Mouse (Mus musculus) liver, embryonic 11.5 days (tissue): ENCODE measurements around the gene Fto. TPM values are rescaled to one million over a fixed set of nuclear protein-coding genes. Genes with fewer than 3 reads are reported as not detected.

Experiments
- ATAC-seq: fragments of 200-750 bp; cut with Nextera tagmentation; replicated peaks from 2 replicates; pipeline ENCODE4 v1.8.0; 2017; ENCODE audit warnings: moderate number of reproducible peaks, mild to moderate bottlenecking, moderate TSS enrichment, moderate library complexity; ENCODE audit not compliant: low FRiP score
- DNase-seq: peaks from one replicate; pipeline ENCODE4 v3.0.0-alpha.2; 2017; ENCODE audit warnings: low spot score
- H3K27ac ChIP-seq: fragments of 300-500 bp; sonication (generic); 2 replicates; pipeline ENCODE4 v1.5.1; 2014; ENCODE audit warnings: mild to moderate bottlenecking, low read depth, low read length, control low read depth
- H3K27me3 ChIP-seq: fragments of 300-500 bp; sonication (generic); replicated peaks from 2 replicates; pipeline ENCODE4 v1.6.1; 2014; ENCODE audit warnings: low read length, mixed read lengths; ENCODE audit not compliant: control insufficient read depth, insufficient read depth
- H3K36me3 ChIP-seq: fragments of 300-500 bp; sonication (generic); 2 replicates; pipeline ENCODE4 v1.6.1; 2014; ENCODE audit warnings: mild to moderate bottlenecking, low read length, moderate library complexity, mixed read lengths; ENCODE audit not compliant: control insufficient read depth, insufficient read depth
- H3K4me1 ChIP-seq: fragments of 300-500 bp; sonication (generic); replicated peaks from 2 replicates; pipeline ENCODE4 v1.6.1; 2014; ENCODE audit warnings: low read length, mixed read lengths; ENCODE audit not compliant: control insufficient read depth, insufficient read depth
- H3K4me2 ChIP-seq: fragments of 300-500 bp; sonication (generic); 2 replicates; pipeline ENCODE4 v1.6.1; 2014; ENCODE audit warnings: mild to moderate bottlenecking, control low read depth, moderate library complexity
- H3K4me3 ChIP-seq: fragments of 300-500 bp; sonication (generic); 2 replicates; pipeline ENCODE4 v1.5.1; 2014; ENCODE audit warnings: low read depth, low read length, control low read depth
- H3K9ac ChIP-seq: fragments of 300-500 bp; sonication (generic); 2 replicates; pipeline ENCODE4 v1.6.1; 2014; ENCODE audit warnings: low read depth, low read length, control low read depth
- H3K9me3 ChIP-seq: fragments of 300-500 bp; sonication (generic); 2 replicates; pipeline ENCODE4 v1.6.1; 2016; ENCODE audit warnings: low read length, inconsistent platforms, mixed read lengths; ENCODE audit not compliant: control insufficient read depth
- WGBS: fragments of 180-500 bp; shearing (Covaris S2); extraction: QIAGEN DNeasy Blood & Tissue Kit; methylation state at CpG from one replicate; pipeline ENCODE4 v1.1.7; 2014; 5-methylcytosine and 5-hydroxymethylcytosine counted together
- polyA plus RNA-seq: library from polyadenylated mRNA; unstranded; fragments of >200 nt; fragmentation: Nextera tagmentation; extraction: Ambion mirVana; gene quantifications from 2 replicates; pipeline ENCODE4 v1.2.1, GENCODE M21; 2014

Fto gene
- polyA plus RNA-seq, 1 experiment from 2014 or later: 56.1 TPM

DNA sequence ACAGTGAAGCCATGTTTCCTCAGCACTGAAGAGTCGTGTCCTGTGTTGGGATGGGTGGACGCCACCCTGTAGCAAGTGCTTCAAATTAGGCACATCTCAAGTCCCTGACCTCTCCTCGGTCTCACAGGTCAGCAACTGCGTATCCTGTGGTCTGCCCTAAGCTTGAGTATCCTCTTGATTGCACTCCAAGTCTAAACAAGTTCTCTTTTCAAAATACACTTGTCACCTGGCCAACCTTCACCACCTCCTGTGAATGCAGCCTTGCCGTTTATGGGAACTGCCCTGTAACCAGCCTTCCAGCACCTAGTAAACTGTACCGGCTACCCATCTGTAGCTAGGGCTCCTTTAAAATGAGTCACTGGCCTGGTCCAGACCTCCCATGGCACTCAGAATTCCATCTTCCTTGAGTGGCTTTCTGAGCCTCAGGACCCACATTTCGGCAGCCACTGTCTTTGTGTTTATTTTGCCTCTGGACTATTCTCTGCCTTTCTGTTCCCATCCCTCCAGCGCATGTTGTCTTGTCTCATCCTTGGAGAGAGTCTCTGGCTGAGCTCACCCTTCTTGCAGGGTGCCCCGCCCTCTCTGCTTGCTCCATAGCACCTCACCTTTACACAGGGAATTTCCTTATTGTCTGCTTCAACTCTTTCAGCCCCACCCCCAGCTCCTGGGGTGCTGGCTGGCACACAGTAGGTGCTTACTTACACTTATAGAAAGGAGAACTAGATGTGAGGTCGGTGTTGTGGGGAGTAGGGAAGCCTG is 181.4 kb downstream of the Fto start:
- Histone ChIP-seq H3K27ac (no peak overlapping the region), H3K9me3 (no peaks in the 10 kb centered on the region), H3K4me1 (no peaks in the 10 kb centered on the region; the same call in none of the 2 replicates), H3K9ac (no peak overlapping the region), H3K36me3 (no peaks in the 10 kb centered on the region), H3K27me3 (no peaks in the 10 kb centered on the region), H3K4me3 (no peak overlapping the region), H3K4me2 (no peak overlapping the region)
- WGBS: 64% methylated on average over 10 of the region's 10 CpGs
- DNase-seq (no peak), ATAC-seq (no peak)

- no peak overlapping the region for H3K4me2 ChIP-seq
- H3K27me3 ChIP-seq: no peaks in the 10 kb centered on the region
- ATAC-seq (no peak), DNase-seq (no peak)
- H3K4me1 ChIP-seq: no peaks in the 10 kb centered on the region; the same call in none of the 2 replicates
- no peak overlapping the region for H3K4me3 ChIP-seq
- H3K9me3 ChIP-seq: no peaks in the 10 kb centered on the region
- no peaks in the 10 kb centered on the region for H3K36me3 ChIP-seq
- H3K27ac ChIP-seq: no peak overlapping the region
- H3K9ac ChIP-seq: no peak overlapping the region
- 87% methylated on average over 2 of the region's 2 CpGs for WGBS
Measured at GRCm38 (mm10) chr8:91495260-91495601, 181.9 kb downstream of the Fto start.

- Histone ChIP-seq H3K9me3 (no peaks in the 10 kb centered on the region), H3K27me3 (no peaks in the 10 kb centered on the region), H3K36me3 (no peaks in the 10 kb centered on the region), H3K27ac (no peak overlapping the region), H3K4me3 (no peak overlapping the region), H3K9ac (no peak overlapping the region), H3K4me1 (no peaks in the 10 kb centered on the region; the same call in none of the 2 replicates), H3K4me2 (no peak overlapping the region)
- ATAC-seq (no peak), DNase-seq (no peak)
Measured at GRCm38 (mm10) chr8:91496000-91496399, 182.7 kb downstream of the Fto start.

GRCm38 (mm10) chr8:91496936-91497335 is 183.6 kb downstream of the Fto start:
- ATAC-seq (no peak), DNase-seq (no peak)
- no peak overlapping the region for H3K4me2 ChIP-seq
- H3K9ac ChIP-seq: no peak overlapping the region
- H3K9me3 ChIP-seq: no peaks in the 10 kb centered on the region
- H3K27me3 ChIP-seq: no peaks in the 10 kb centered on the region
- 30% methylated on average over 7 of the region's 7 CpGs for WGBS
- no peaks in the 10 kb centered on the region; the same call in 1 of the 2 replicates for H3K4me1 ChIP-seq
- no peak overlapping the region for H3K27ac ChIP-seq
- H3K4me3 ChIP-seq: no peak overlapping the region
- no peaks in the 10 kb centered on the region for H3K36me3 ChIP-seq

GRCm38 (mm10) chr8:91498611-91499010 is 185.3 kb downstream of the Fto start:
- H3K36me3 ChIP-seq: no peaks in the 10 kb centered on the region
- ATAC-seq: no peak
- DNase-seq: no peak
- no peak overlapping the region for H3K9ac ChIP-seq
- no peak overlapping the region for H3K27ac ChIP-seq
- no peaks in the 10 kb centered on the region for H3K9me3 ChIP-seq
- no peaks in the 10 kb centered on the region; the same call in 1 of the 2 replicates for H3K4me1 ChIP-seq
- no peak overlapping the region for H3K4me3 ChIP-seq
- H3K4me2 ChIP-seq: no peak overlapping the region
- H3K27me3 ChIP-seq: no peaks in the 10 kb centered on the region
- 78% methylated on average over 9 of the region's 9 CpGs for WGBS

DNA sequence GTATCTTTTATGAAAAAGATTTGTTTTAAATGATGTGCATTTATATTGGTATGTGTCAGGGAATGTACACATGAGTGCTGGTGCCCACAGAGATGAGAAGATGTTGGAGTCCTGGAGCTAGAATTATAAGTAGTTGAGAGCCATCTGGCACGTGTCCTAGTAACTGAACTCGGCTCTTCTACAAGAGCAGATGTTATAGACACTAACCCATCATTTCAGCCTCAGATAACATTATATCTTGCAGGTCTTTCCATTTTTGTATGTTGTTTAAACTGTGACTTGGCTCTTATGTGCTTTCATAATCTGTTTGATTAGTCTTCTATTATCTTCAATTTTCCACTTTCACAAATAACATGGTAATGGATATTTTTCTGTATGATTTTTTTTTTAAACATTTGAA is 186.0 kb downstream of the Fto start:
- H3K4me1 ChIP-seq: no peaks in the 10 kb centered on the region; the same call in 1 of the 2 replicates
- H3K36me3 ChIP-seq: no peaks in the 10 kb centered on the region
- H3K9me3 ChIP-seq: no peaks in the 10 kb centered on the region
- 84% methylated on average over 2 of the region's 2 CpGs for WGBS
- ATAC-seq (no peak), DNase-seq (no peak)
- H3K27me3 ChIP-seq: no peaks in the 10 kb centered on the region
- H3K4me2 ChIP-seq: no peak overlapping the region
- H3K4me3 ChIP-seq: no peak overlapping the region
- H3K27ac ChIP-seq: no peak overlapping the region
- no peak overlapping the region for H3K9ac ChIP-seq

GRCm38 (mm10) chr8:91501960-91502600 is 188.8 kb downstream of the Fto start:
- Histone ChIP-seq H3K4me3 (no peak overlapping the region), H3K4me1 (no peaks in the 10 kb centered on the region; the same call in 1 of the 2 replicates), H3K9ac (no peak overlapping the region), H3K9me3 (no peaks in the 10 kb centered on the region), H3K27me3 (no peaks in the 10 kb centered on the region), H3K4me2 (no peak overlapping the region), H3K27ac (no peak overlapping the region), H3K36me3 (no peaks in the 10 kb centered on the region)
- no peak for ATAC-seq
- 89% methylated on average over 11 of the region's 11 CpGs for WGBS
- no peak for DNase-seq

- H3K9ac ChIP-seq: no peak overlapping the region
- ATAC-seq (no peak), DNase-seq (no peak)
- H3K36me3 ChIP-seq: no peaks in the 10 kb centered on the region
- H3K9me3 ChIP-seq: no peaks in the 10 kb centered on the region
- H3K4me2 ChIP-seq: no peak overlapping the region
- no peak overlapping the region for H3K27ac ChIP-seq
- 65% methylated on average over 5 of the region's 5 CpGs for WGBS
- no peaks in the 10 kb centered on the region; the same call in 1 of the 2 replicates for H3K4me1 ChIP-seq
- no peaks in the 10 kb centered on the region for H3K27me3 ChIP-seq
- no peak overlapping the region for H3K4me3 ChIP-seq
Measured at GRCm38 (mm10) chr8:91502791-91503190, 189.5 kb downstream of the Fto start.

- H3K4me3 ChIP-seq: no peak overlapping the region
- 90% methylated on average over 3 of the region's 3 CpGs for WGBS
- H3K27me3 ChIP-seq: no peaks in the 10 kb centered on the region
- ATAC-seq (no peak), DNase-seq (no peak)
- no peaks in the 10 kb centered on the region for H3K36me3 ChIP-seq
- H3K9ac ChIP-seq: no peak overlapping the region
- no peak overlapping the region for H3K27ac ChIP-seq
- H3K4me1 ChIP-seq: peaks cover 2% of the 10 kb centered on the region; the same call in 1 of the 2 replicates
- no peak overlapping the region for H3K4me2 ChIP-seq
- no peaks in the 10 kb centered on the region for H3K9me3 ChIP-seq
Measured at GRCm38 (mm10) chr8:91504360-91504759, 191.0 kb downstream of the Fto start.
